ENCODE assay signal across 9 mouse cellular contexts in the genomic region with DNA sequence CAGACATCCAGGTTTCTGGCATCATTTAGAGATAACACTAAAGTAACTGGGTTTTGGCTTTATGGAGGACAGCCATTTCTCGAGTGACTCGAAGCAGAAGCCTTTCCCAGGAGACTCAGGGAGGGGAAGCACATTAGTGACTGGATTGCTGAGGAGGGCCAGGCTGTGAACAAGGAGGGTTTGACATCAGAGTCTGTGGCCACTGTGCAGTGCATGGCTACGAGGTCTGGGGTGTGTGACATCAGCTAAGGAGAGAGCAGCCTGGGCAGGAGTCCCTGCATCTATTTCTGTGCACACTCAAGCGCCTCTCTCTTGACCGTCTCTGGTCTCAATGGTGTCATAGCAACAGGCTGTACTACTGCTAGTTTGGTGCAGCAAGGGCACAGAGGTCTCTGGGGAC.
DNase-seq lines count a peak whose midpoint lies in the region; ATAC-seq lines count a peak whose summit lies in the region.
"Had no signal": no experiment of that assay in that cellular context is flagged by ENCODE, and none has a peak within 500 bp of the region (broad histone marks: within the 10 kb centered on the region; RNA-seq: fewer than 3 reads in every experiment).

No protein-coding gene starts in this region.

- no peaks in the 10 kb centered on the region for H3K27me3 ChIP-seq in kidney, embryonic 15.5 days
- no peaks in the 10 kb centered on the region for H3K27me3 ChIP-seq in embryonic facial prominence, embryonic 13.5 days
- H3K27me3 ChIP-seq in hindbrain, embryonic 10.5 days (ENCODE audit: insufficient read depth, poor library complexity, severe bottlenecking): peaks cover 13% of the 10 kb centered on the region; the same call in 1 of the 2 replicates
- H3K27me3 ChIP-seq in midbrain, embryonic 15.5 days (replicated peaks): no peaks in the 10 kb centered on the region

- intact Hi-C loops in left cerebral cortex, postnatal 10 days (cut with DNase I): no loop called here

- H3K4me2 ChIP-seq in kidney, embryonic 15.5 days: peak overlapping the region; percentile 23; the same call in 1 of the 2 replicates
- H3K4me2 ChIP-seq in embryonic facial prominence, embryonic 13.5 days: peak overlapping the region; percentile 12; the same call in 1 of the 2 replicates
- peak overlapping the region; percentile 10; the same call in 1 of the 2 replicates for H3K4me2 ChIP-seq in midbrain, embryonic 15.5 days

- WGBS in kidney, embryonic 15.5 days: 20% methylated on average over 5 of the region's 5 CpGs
- 27% methylated on average over 5 of the region's 5 CpGs for WGBS in embryonic facial prominence, embryonic 13.5 days
- 33% methylated on average over 5 of the region's 5 CpGs for WGBS in hindbrain, embryonic 10.5 days
- 14% methylated on average over 5 of the region's 5 CpGs for WGBS in midbrain, embryonic 15.5 days

- DNase-seq in kidney, adult 8-10 months: no peak
- no peak for DNase-seq in hindbrain, embryonic 10.5 days (ENCODE audit: low spot score)
- no peak for DNase-seq in left cerebral cortex, postnatal 10 days (ENCODE audit: extremely low spot score in 1 of 2, low spot score in 2 of 2)
- no peak for DNase-seq in left cerebral cortex, adult 18-20 months (ENCODE audit: low spot score in 2 of 2)
- DNase-seq in right cerebral cortex, postnatal 10 days (ENCODE audit: low spot score in 2 of 2): no peak
- DNase-seq: adrenal gland, adult 8-10 months had no signal

- peaks cover 4% of the 10 kb centered on the region; the same call in 1 of the 2 replicates for H3K9me3 ChIP-seq in kidney, embryonic 15.5 days (replicated peaks)
- H3K9me3 ChIP-seq in embryonic facial prominence, embryonic 13.5 days: peaks cover 6% of the 10 kb centered on the region; the same call in 1 of the 2 replicates
- H3K9me3 ChIP-seq in hindbrain, embryonic 10.5 days: peaks cover 12% of the 10 kb centered on the region
- H3K9me3 ChIP-seq in midbrain, embryonic 15.5 days: no peaks in the 10 kb centered on the region

- H3K27ac ChIP-seq in kidney, embryonic 15.5 days: peak overlapping the region; percentile 95
- 0 out of 2 replicates have a peak overlapping the region, but pooled peaks have one; percentile 58 for H3K27ac ChIP-seq in embryonic facial prominence, embryonic 13.5 days
- peak overlapping the region; percentile 60 for H3K27ac ChIP-seq in hindbrain, embryonic 10.5 days
- peak overlapping the region; percentile 77 for H3K27ac ChIP-seq in midbrain, embryonic 15.5 days

- ATAC-seq in kidney, embryonic 15.5 days (replicated peaks; ENCODE audit: low FRiP score): 0 out of 2 replicates have a peak, but pooled peaks have one; percentile 14
- ATAC-seq in embryonic facial prominence, embryonic 13.5 days (ENCODE audit: insufficient number of reproducible peaks, insufficient read depth, low FRiP score, low TSS enrichment, low read depth): no peak
- peak; percentile 43; the same call in 1 of the 2 replicates for ATAC-seq in midbrain, embryonic 15.5 days (replicated peaks)

- 0 out of 2 replicates have a peak overlapping the region, but pooled peaks have one; percentile 2 for H3K9ac ChIP-seq in kidney, embryonic 15.5 days
- H3K9ac ChIP-seq in embryonic facial prominence, embryonic 13.5 days: no peak overlapping the region
- 0 out of 2 replicates have a peak overlapping the region, but pooled peaks have one; percentile 9 for H3K9ac ChIP-seq in midbrain, embryonic 15.5 days

- peaks cover 33% of the 10 kb centered on the region for H3K36me3 ChIP-seq in kidney, embryonic 15.5 days
- peaks cover 46% of the 10 kb centered on the region for H3K36me3 ChIP-seq in embryonic facial prominence, embryonic 13.5 days
- peaks cover 26% of the 10 kb centered on the region for H3K36me3 ChIP-seq in hindbrain, embryonic 10.5 days
- peaks cover 8% of the 10 kb centered on the region; the same call in 1 of the 2 replicates for H3K36me3 ChIP-seq in midbrain, embryonic 15.5 days (replicated peaks)

- no peak overlapping the region for H3K4me3 ChIP-seq in kidney, embryonic 15.5 days (replicated peaks)
- no peak overlapping the region for H3K4me3 ChIP-seq in embryonic facial prominence, embryonic 13.5 days
- H3K4me3 ChIP-seq in hindbrain, embryonic 10.5 days: no peak overlapping the region
- no peak overlapping the region for H3K4me3 ChIP-seq in midbrain, embryonic 15.5 days

- peaks cover 35% of the 10 kb centered on the region for H3K4me1 ChIP-seq in kidney, embryonic 15.5 days
- H3K4me1 ChIP-seq in embryonic facial prominence, embryonic 13.5 days: peaks cover 25% of the 10 kb centered on the region
- peaks cover 53% of the 10 kb centered on the region for H3K4me1 ChIP-seq in hindbrain, embryonic 10.5 days (replicated peaks)
- H3K4me1 ChIP-seq in midbrain, embryonic 15.5 days: peaks cover 40% of the 10 kb centered on the region
